Mouse (Mus musculus) embryonic fibroblast, embryonic 13.5 days (primary cell): ENCODE results near the gene Kyat1.

Source experiments
- CTCF ChIP-seq: IDR thresholded peaks from 2 replicates; pipeline ENCODE4 v1.5.1; 2011; ENCODE audit warnings: mild to moderate bottlenecking, control low read depth, low read length, moderate library complexity, borderline replicate concordance; ENCODE audit not compliant: insufficient read depth
- POLR2A ChIP-seq: IDR thresholded peaks from 2 replicates; pipeline ENCODE4 v1.6.1; 2011; ENCODE audit warnings: low read depth, mild to moderate bottlenecking, control low read depth, low read length, moderate library complexity

- no peak for TF ChIP-seq CTCF
- TF ChIP-seq POLR2A, result no peak
Observed at GRCm38 (mm10) chr2:30136458-30136857, 69.2 kb downstream of the Kyat1 start.
